Mouse (Mus musculus) WW6 (cell line): ENCODE results near the gene Klk8.

Experiments
- DNase-seq: peaks from one replicate; pipeline ENCODE4 v3.0.0-alpha.2; 2013; ENCODE audit warnings: low read depth, low spot score

Gene Klk8

DNA sequence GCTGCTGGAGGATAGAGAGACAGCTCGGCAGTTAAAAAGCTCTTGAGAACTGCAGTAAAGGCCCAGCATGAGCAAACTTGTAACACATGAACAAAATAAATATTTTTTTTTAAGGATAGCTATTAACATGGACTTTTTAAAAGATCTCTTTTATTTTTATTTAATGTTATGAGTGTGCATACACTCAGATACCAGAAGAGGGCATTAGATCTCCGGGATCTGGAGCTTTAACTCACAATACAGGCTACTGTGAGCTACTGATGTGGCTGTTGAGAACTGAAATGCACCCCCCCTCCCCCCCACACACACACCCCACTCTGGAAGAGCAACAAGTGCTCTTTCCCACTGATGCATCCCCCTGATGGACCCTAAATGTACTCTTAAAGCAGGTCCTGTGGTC, 8.1 kb upstream of the Klk8 start:
- no peak for DNase-seq

DNA sequence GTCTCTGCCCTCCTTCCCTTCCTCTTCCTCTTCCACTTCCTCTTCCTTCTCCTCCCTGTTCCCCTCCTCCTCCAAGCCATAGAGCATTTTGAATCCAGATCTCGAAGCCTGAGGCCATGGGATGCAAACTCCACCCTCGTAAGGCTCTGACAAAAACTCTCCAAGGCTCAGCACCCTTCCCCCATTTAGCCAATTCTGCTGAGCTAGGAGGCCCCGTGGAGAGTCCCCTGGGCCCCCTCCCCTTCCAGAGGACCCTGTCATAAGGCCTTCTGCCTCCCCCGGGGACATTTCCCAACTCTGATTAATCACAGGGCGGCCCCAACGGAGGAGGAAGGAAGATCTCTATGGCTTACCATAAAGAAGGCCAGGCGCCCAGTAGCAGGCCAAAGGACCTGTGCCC, 5.8 kb upstream of the Klk8 start, which contains the start of gene Klk9:
Klk9 (plus strand) TSS at position 301 of the 400 bp plus-strand sequence.
- DNase-seq: no peak

DNA sequence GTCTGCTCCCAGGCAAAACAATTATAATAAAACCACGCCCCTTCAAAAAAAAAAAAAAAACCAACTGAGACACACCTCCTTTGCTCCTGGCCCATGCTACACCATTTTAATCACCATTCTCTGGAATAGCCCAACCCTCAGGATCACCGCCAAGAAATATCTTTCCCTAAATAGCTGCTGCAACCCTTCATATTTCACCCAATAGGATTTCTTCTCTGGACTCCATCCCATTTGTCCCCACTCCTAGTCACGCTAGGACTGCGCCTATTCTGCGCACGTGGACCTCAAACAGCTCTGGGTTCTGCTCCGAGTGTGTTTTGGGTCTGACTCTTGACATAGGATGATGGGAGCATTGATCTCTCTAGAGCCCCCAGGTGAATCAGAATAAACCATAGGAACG, 1.0 kb upstream of the Klk8 start:
- no peak for DNase-seq

DNA sequence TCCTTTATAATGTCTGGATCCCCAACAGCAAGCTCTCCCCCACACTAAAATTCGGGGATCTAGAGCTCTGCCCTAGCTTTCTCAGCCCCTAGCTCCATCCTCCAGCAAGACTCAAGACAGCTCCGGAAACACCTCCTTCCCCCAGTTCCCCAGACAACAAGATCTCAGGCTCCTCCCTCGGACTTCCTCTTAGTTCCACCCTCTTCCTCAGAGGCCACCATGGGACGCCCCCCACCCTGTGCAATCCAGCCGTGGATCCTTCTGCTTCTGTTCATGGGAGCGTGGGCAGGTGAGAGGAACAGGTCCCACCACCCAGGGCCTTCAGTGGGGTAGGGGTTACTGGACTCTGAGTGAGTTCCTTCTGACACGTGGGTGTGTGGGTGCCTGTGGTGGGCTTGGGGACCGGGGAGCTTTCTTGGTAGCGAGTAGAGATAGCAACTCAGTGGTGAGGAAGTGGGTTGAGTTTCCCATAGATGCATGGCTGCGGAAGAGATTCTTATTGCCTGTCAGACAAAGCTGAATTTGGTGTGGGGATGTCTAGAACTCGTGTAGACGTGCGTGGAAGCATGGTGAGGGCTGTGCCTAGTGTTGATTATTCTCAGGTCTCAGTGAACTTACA, 576 bp downstream of the Klk8 start:
- no peak for DNase-seq

DNA sequence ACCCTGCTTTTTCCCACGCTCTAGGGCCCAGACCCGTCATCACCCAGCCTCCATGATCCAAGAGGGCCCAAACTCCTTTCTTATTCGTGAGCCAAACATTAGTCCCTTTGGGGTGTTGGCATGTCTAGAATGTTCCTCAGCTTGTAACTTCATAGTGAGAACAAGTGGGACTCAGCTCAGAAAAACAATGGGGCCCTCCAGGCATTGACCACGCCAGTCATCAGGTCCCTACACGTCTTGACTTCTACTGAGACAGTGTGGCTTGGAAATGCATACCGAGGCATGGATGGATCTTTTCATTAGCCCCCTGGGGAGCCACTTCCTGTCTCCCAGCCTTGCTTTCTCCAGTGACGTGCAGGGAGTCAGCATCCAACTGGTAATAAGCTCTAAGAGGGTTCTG, 2.5 kb downstream of the Klk8 start:
- DNase-seq: no peak

DNA sequence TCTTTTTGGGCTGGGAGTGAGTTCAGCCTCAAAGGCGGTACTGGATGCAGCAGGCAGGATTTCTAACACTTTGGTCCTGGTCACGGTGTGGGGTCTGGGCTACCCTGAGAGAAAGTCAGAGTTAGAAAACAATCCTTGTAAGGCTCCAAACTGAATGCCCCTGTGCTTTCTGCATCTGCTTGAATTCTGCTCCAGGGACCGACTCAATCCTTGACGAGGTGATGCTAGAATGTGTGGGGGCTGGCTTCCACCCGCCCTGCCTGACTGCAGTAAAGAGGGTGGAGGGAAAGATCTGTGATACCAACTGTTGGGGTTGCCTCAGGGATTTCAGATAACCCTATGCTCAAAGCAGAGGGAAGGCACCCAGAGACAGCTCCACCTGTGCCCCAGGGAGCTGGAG, 13.6 kb downstream of the Klk8 start, which contains the start of gene Klk7:
Klk7 (plus strand) TSS at position 301 of the 400 bp plus-strand sequence.
- DNase-seq: no peak

DNA sequence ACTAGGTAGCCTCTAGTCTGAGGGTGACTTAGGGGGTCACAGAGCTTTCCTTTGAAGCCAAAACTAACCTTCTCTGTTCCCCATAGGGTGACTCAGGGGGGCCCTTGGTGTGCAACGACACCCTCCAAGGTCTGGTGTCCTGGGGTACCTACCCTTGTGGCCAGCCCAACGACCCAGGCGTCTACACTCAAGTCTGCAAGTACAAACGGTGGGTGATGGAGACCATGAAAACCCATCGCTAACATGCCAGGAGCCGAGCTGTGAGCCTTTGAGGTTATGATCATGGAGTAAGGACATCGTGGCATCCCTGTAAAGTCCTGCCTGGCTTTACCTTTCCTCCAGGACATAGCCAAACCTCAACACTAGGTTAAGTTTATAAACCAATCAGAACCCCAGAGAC, 17.8 kb downstream of the Klk8 start:
- no peak for DNase-seq

DNA sequence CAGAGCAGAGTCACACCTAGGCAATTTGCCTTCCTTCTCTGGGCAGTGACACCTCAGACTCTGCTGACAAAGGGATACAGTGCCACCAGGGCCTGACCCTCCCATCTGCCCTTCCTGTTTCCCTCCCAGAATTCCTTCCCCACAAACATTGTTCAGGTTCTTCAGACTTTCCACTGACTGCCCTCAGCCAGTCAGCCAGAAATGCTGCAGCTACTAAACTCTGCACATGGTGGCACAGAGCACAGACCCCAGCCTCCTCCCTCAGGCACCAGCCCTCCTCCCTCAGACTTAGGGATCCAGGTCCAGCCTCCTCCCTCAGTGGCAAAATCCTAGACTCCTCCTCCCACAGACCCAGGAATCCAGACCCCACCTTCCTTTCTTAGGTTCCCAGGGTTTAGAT, 19.4 kb downstream of the Klk8 start:
- DNase-seq: no peak

DNA sequence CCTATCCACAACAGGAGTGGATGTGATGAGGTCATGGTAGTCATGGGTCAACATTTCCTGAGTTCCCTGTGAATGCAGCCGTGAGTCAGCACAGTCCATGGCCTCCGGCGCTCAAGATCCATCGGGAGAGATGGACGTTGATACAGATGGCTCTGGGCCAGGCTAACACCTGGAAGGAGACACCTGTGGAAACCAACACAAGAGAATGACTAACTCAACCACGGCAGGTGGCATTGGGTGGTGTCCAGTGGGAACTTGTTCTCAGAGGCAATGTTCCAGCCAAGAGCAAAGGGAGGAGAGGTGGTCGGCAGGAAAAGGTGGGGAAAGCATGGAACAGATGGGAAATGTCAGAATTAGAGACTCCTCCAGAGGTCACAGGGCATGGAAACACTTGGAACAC, 24.2 kb downstream of the Klk8 start:
- no peak for DNase-seq

DNA sequence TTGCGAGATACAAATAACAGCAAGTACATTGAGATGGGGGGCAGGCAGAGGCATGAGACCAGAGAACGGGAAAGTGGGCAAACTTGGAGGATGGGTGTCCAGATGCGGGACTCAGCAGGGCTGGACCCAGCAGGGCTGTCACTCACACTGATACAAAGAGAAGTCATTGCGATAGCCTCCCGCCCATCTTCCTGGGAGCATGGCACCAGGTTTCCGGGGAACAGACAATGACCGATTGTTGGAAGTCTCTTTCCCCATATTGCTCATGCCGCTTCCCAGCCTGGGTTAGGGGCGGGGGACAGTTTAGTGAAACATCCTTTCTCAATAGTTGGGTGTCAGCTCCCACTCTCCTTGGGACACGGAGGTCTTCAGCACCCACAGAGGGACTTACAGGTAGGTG, 26.8 kb downstream of the Klk8 start, which contains the start of gene Klk6:
Klk6 (plus strand) TSS at position 301 of the 400 bp plus-strand sequence.
- no peak for DNase-seq

DNA sequence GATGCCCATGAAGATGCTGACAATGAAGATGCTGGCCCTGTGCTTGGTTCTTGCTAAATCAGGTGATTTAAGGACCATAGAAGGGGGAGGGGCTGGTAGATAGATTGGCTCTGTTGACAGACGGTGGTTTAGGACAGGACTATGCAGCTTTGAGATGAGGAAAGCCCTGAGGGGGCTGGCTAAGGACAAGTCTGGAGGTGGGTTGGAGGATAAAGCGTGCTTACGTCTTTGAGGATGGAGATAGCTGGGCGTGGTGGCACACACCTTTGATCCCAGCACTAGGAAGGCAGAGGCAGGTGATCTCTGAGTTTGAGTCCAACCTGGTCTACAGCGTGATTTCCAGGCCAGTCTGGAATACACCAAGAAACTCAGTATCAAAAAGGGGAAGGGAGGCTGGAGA, 28.7 kb downstream of the Klk8 start:
- DNase-seq: no peak

DNA sequence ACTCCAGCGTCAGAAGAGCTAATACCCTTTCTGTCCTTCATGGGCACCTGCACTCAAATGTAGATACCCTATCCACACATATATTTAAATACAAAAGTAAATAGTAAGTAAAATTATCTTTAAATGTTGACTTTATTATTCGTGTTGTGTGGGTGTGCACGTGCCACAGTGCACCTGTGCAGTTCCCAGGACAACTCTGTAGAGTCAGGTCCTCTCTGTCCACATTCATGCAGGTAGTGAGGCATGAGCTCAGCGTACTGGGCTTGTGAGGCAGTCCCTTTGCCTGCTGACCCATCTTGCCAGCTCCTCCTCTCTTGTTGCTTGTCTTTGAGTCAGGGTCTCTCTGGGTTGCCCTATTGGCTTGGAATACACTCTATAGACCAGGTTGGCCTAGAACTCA, 30.3 kb downstream of the Klk8 start:
- no peak for DNase-seq

DNA sequence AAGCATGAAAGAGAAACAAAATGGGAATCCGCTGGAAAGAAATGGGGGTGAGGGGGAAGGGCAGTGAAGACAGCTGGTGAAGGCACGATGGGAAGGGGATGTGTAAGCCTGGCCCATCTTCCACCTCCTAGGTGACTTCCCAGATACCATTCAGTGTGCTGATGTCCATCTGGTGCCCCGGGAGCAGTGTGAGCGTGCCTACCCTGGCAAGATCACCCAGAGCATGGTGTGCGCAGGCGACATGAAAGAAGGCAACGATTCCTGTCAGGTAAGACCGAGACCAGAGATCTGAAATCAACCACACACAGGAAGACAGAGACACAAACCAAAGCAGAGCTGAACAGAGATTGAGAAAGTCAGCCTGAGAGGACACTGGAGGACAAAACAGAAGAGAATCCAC, 31.6 kb downstream of the Klk8 start:
- no peak for DNase-seq

DNA sequence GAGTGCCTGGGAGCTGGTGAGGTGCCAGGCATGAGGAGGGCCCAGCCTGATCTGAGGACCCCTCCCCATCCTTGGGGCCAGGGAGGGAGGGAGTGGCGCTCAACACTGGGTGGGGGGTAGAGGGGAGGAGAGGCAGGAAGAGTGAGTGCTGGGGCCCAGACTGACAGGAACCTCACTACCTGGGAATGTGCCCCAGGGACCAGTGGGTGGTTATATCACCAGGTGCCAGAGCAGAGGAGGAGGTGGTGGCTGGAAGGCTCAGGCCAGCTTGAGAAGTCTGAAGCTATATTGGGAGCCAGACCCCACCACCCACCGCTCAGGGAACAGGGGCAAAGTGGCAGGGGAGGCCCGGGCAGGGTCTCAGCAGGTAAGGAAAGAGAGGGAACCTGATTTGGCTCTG, 44.3 kb downstream of the Klk8 start, which contains the start of gene Klk5:
Klk5 (plus strand) TSS at position 271 of the 400 bp plus-strand sequence.
- no peak for DNase-seq

DNA sequence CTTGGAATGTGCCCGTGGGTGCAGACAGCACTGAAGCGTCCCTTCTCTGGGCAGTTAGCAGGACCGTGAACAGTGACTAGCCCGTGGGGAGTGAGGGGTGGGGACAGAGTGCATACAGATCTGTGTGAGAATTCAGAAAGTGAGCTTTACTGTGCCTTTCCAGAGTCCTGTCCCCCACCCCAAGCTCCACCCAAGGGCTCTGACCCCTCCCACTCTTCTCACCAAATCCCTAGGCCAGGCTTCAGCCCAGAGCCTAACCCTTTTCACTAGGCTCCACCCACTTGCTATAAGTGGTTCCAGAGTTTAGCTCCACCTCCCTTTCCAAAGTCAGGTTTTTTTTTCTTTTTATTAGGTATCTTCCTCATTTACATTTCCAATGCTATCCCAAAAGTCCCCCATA, 46.4 kb downstream of the Klk8 start:
- DNase-seq: no peak

DNA sequence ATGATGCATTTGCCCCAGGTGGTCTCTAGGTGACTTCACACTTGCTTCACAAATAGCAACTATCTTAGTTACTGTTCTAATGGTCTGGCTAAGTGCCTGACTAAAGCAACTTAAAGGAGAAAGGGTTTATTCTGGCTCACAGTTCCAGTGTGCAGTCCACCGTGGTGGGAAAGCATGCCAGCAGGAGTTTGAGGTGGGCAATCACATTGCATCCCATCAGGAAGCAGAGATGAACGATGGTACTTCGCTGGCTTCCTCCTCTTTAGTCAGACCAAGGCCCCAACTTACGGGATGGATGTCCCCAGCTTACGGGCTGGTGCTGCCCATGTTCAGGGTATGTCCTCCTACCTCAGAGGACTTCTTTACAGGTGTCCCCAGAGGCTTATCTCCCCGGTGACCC, 54.2 kb downstream of the Klk8 start:
- no peak for DNase-seq
